Mouse (Mus musculus): ENCODE data around the gene Ovca2.

DNA sequence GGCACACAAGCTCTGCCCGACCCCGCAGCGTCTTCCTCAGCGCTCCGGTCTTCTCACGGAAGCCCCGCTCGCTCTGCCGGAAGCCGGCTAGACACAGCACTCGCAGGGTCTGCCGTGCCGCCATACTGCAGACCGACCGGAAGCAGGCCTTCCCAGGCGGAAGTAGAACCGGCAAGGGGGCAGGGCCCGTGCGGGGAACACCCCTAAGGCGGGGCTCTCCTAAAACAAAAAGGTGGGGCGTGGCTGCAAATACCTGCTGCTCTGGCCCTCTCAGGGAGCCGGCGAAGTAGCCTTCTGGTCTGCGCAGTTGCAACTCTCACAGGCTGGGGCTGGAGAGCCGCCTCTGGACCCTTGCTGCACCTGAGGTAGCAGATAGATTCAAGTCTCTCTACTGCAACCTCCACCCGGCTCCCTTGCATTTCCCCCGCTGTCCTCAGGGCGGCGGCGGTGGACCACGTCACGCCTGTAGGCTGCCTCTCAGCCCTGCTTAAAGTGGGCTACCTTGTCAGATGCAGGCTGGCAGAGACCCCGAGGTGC is at the start of gene Ovca2:
- TF ChIP-seq CTCF (IDR thresholded peaks at IDR 0.05; ENCODE audit: extremely low read depth, insufficient read depth, low read length) (peak; percentile 85), POLR2A (IDR thresholded peaks at IDR 0.05; ENCODE audit: extremely low read depth, insufficient read depth, low read length) (peak; percentile 73)
